Mouse (Mus musculus): ENCODE results near the gene Scrn3.

DNA sequence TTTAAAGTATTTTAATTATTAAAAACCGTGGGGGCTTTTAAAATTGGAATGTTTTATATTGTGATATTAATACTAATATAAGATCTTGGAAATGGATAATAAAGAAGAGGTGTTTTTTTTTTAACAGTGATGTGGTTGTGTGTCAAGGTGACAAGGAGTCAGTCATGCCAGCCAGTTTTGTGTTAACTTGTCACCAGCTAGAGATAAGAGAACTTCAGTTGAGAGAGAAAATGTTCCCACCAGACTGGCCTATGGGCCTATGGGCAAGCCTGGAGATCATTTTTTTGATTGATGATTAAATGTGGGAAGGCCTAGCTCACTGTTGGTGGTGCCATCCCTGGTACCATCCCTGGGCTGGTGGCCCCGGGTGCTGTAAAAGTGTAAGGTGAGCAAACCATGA lies 48.1 kb downstream of the Scrn3 start:
- TF ChIP-seq ZNF384 (IDR thresholded peaks at IDR 0.05; ENCODE audit: low read depth, low read length) = no peak
- no peak for TF ChIP-seq HCFC1 (IDR thresholded peaks at IDR 0.05; ENCODE audit: borderline replicate concordance, insufficient read depth, low read length)
- no peak for TF ChIP-seq ZC3H11A (IDR thresholded peaks at IDR 0.05; ENCODE audit: borderline replicate concordance, low read depth, low read length)
- TF ChIP-seq CHD2 (IDR thresholded peaks at IDR 0.05; ENCODE audit: low read depth, low read length) = no peak
- TF ChIP-seq MAFK (IDR thresholded peaks at IDR 0.05; ENCODE audit: insufficient read depth, low read depth, low read length) = no peak

Measured in ES-E14 (cell line).